Mouse (Mus musculus) kidney, postnatal 36 days (tissue): ENCODE results near the gene Cux1.

Experiments
- DNase-seq, 2 experiments: peaks; one replicate each; pipeline ENCODE4 v3.0.0; 2021 to 2022; ENCODE audit warnings: mixed read lengths in 2 of 2

The Cux1 gene

DNA sequence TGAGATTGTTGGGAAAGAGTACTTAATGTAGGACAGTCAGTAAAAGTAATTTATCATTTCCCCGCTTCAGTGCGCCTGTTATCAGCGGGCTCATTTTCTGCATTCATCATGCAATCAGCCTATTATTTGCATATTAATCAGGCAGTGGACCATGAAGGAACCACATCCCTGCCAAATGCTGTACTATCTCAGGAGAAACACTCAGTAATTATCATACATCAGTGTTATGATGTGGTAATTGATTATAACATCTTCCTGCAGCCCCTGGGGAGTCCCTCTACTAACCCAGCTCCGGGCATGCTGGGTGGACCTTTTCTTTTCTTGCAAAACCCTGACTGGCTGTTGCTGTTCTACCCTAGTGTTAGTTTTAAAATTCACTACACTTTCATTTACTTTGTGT, 270.4 kb downstream of the Cux1 start:
- DNase-seq = no peak

DNA sequence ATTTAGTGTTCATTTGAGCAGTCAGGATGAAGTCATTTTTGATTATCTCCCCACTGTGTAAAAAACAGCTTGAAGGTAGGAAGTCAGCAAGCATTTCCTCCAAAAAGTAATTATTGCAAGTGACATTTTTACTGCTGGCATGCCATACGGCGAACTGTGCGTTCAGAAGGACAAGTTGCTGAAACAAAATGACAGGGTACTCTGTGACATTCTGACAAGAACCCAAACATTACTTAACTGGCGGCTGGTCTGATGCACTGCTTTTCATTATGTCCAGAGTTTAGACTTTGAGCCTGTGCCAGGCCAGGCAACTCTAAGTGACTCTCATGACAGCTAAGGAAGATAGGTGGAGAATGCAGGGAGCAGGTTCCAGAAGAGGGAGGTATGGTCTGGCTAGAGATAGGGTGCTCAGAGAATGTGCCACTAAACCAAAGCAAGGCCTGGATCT, 274.3 kb downstream of the Cux1 start:
- peak; percentile 25 for DNase-seq

DNA sequence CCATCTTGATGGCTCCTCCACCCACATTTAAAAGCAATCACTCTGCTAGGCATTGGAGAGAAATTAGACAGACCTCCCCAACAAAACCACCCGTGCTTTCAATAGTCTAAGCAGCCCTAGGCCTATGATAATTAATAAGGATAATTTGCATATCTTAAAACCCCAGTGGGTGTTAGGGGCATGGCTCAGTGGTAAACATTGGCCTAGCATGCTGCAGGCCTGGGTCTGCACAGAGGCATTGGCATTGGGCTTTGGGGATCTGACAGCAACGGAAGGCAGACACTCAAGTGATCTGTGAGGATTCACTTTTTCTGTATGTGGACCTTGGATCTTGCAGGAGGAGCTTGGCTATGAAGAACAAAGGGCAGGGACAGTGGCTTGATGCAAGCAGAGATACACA, 274.9 kb downstream of the Cux1 start:
- peak; percentile 18 to 36 for DNase-seq

- no peak for DNase-seq
Observed at GRCm38 (mm10) chr5:136291562-136291961, 275.7 kb downstream of the Cux1 start.

DNA sequence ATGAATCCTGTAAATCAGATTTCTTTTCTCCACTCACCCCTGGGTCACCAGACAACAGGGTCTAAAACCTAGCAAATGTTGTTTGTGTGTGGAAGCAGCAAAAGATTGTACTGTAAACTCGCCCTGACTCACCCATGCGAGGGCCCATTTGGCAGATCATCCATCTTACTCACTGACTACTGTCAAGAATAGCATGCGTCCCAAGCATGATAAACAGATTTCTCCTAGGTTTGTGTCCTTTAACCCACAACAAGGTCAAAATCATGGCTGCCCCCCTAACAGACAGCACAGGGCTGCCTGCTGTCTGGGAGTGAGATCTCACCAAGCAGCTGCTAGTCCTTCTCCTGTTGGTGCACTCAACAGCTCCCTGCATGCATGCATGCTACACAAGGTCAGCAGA, 277.5 kb downstream of the Cux1 start:
- no peak for DNase-seq

- DNase-seq = no peak
Observed at GRCm38 (mm10) chr5:136288351-136289081, 278.8 kb downstream of the Cux1 start.

DNA sequence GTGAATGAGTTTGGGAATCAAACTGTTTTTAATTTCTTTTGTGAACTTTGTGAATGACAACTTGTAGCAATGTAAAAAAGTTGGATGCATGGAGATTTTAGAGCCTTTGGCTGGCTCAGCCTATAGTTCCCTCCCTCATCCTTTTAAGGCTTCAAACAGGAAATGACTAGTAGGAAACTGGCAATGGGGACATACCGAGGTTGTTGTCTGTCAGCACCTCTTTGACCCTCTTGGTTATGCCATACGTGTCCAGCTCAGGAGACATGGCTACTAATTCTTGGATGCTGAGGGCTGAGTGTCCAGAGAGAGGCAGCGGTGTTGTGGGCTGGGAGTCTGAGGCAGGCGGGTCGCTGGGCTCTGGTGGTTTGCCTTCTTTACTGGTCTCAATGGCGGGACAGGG, 280.7 kb downstream of the Cux1 start:
- DNase-seq = no peak

GRCm38 (mm10) chr5:136285106-136285505, 282.2 kb downstream of the Cux1 start:
- no peak for DNase-seq

GRCm38 (mm10) chr5:136281351-136281750, 285.9 kb downstream of the Cux1 start:
- peak in 1 of 2 experiments; percentile 18 for DNase-seq

DNA sequence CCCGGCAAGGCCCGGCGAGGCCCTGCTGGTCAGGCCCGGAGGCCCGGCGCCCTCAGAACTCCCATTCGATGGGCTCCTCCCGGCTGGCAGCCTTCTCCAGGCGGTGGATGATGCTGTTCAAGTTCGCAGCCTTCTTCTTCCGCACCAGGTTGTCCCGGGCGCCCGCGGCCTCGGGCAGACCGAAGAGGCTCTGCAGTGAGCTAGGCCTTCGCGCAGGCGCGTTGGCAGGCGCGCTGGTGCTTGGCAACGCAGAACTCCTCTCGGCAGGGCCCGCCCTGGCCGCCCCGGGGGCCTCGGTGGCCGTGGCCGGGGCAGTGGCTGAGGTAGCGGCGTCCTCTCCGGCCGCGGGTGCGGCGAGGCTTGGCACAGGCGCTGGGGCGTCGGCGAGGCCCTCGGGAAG, 292.6 kb downstream of the Cux1 start:
- no peak for DNase-seq

GRCm38 (mm10) chr5:136269937-136270336, 297.4 kb downstream of the Cux1 start:
- DNase-seq = no peak

- DNase-seq = no peak
Observed at GRCm38 (mm10) chr5:136266077-136266476, 301.2 kb downstream of the Cux1 start.

DNA sequence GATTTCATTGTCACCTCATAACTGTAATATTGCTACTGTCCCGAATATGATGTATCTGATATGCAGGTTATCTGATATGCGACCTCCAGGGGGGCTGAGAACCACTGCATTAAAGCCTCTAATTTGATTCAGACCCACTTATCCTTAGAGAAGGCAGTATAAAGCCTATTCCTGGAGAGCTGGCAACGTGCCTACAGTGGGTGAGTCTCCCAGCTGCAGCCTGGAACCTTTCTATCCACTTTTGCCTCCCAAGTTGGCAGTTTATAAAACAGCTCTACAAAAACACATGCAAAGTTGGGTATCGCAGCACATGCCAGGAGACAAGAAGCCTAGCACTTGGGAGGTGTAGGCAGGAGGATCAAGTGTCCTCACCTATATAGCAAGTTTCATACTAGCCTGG, 303.9 kb downstream of the Cux1 start:
- DNase-seq = no peak

DNA sequence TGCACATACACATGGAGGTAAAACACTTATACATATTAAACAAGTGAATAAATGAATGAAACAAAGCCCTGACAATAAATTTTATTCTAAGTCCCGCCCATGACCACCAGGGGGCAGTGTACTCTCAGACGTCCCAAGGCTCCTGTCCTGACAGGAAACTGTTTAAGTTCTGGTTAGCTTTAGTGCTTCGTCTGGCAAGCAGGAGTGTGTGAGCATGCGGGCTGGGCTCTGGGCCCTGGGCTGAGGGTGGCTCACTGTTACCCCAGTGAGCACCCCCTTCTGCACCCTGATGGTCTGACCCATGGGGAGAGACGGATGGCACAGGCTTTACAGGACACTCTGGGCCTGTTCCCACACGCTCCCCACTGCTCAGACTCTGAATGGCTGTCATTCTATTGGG, 308.4 kb downstream of the Cux1 start:
- peak; percentile 51 to 82 for DNase-seq

DNA sequence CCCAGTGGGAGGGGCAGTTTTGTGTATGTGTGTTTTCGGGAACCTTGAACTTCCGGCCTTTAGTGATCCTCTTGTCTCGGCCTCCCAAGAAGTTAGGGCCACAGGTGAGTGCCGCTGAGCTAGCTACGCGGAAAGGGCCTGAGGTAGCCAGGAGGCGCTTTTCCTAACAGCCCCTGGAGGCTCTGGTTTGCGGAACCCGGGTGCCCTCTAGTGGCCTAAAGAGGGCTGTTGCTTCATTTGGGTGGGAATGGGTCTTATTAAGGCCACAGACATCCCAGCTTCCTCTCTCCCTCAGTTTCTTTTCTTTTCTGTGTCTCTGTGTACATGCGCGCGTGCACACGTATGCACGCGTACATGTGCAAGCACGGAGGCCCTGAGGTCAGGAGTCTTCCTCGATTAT, 314.4 kb downstream of the Cux1 start:
- peak; percentile 72 to 88 for DNase-seq

DNA sequence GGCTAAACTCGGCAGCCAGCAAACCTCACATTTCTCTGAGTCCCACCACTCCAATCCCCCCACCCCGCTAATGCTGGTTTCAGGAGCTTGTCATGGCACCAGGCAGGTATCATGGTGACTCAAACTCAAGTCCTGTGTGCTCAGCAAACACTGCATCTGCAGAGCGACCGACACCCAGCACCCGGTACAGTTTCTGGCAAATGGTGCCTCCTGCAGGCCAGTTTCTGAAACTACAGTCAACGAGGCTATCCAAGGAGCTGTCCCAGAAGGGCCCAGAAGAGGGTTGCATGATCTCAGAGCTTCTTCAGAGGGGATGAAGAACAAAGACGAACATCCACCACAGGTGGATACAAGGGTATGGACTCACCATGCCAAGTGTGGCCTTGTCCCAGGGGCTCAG, 316.3 kb downstream of the Cux1 start:
- peak; percentile 17 to 62 for DNase-seq

DNA sequence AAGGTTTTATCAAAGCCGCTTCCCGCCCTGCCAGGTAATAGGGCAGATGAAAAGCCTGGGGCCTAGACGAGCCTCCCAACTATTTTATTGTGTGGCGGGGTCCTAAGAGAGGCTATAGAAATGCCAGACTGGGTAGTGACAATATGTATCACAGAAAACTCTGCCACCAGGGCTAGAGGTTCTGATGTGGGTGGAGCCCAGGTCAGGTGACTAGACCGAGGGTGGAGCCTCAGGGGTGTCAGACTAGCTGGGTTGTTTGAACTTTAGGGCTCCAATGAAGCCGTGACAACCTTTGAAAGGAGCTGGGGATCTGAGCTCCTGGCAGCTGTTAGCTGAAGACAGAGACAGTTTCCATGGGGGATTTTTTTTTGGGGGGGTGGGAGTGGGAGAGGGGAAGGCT, 318.8 kb downstream of the Cux1 start:
- peak in 1 of 2 experiments; percentile 20 for DNase-seq

- no peak for DNase-seq
Observed at GRCm38 (mm10) chr5:136246452-136246838, 320.8 kb downstream of the Cux1 start, which contains the start of gene Sh2b2. Gene Sh2b2, minus strand, starts transcription at chr5:136246556.

GRCm38 (mm10) chr5:136245541-136246451, 321.5 kb downstream of the Cux1 start:
- no peak for DNase-seq

DNA sequence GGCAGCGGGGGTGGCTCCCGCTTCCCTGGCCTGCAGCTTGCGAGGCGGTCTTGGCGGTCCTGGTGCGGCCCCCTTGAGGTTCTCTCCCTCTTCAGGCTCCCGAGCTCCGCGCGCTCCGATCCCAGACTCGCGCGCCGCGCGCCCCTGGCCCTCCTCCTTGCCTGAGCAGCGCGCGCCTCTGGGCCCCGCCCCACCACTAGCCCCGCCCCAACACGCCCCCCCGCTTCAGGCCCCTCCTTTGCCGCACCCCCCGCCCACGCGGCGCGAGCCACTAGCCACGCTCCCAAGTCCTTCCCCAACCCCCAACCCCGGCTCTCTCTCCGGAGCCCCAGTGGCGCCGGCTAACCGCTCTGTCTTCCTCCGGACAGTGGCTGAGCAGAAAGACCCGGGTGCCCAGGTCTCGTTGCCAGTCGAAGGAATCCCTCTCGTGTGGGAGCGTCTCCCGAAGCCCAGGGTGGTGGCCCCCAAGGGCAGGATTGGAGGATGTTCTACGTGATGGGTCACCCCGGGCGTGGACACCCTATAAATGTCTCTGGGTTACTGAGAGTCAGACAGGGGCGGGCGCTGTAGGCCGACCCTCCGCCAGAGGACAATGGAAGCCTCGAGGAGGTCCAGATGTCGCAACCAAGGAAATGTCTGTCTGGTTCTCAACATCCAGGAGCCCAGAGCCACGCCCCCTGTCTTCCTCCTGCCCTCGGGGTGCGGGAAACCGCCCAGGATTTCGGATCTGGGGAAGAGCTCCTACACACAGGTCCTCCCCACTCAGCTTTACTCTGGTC, 322.3 kb downstream of the Cux1 start:
- peak; percentile 78 to 88 for DNase-seq

- DNase-seq = peak; percentile 7 to 33
Observed at GRCm38 (mm10) chr5:136243851-136244761, 323.2 kb downstream of the Cux1 start.

GRCm38 (mm10) chr5:136241161-136241560, 326.1 kb downstream of the Cux1 start:
- DNase-seq = no peak
